Mouse (Mus musculus): ENCODE results near the gene Pcnx4.
"Not testable (repeated sequence)": the region's sequence is repeated elsewhere in the genome, so short reads cannot be mapped to it uniquely, and the experiment has no call there.

Gene Pcnx4

DNA sequence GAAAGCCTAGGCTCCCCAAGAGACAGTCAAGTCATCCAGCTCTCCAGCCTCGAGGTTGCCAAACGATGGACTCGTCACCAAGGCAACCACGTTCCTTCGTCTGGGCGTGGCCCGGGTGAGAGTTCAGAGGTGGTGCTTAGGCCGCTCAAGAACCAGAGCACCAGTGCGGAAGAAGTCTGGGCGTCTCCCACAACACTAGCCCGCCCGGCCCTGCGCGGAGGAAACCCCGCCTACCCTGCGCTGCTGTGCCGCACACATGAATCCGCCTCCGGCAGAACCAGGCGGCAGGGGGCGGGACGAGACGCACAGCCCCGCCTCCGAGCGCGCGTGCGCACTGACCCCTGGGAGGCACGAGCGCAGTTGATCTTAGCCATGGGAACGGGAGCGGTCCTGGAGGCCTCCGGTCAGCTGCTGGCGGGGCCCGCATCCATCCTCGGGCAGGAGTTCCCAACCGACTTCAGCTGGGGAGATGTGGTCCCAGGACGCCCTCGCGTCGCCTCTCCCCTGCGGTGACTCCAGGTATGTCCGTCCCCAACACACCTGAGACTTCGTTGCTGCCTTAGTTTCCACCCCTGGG is at the start of gene Pcnx4:
Gene Pcnx4, plus strand, starts transcription at position 363 of the 577 bp plus-strand sequence.
- peak; percentile 95 for DNase-seq

DNA sequence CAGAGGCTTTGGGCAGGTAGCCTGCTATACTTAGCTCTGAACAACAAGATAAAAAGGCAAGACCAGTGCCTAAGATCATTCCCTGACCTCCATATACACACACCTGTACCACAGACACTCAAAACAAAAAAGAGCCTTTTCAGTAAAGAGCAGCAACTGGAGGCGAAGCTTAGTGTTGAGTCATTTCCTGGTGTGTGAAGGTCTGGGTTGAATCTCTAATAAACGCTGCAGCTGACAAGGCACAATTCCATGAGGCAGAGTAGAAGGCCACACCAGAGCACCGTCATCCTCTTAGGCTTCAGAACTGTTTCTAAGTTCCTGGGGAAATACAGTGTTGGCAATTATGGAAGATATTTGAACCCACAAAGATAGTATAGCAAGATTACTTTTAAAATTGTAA is 48.7 kb upstream of the Pcnx4 start:
- DNase-seq: no peak

DNA sequence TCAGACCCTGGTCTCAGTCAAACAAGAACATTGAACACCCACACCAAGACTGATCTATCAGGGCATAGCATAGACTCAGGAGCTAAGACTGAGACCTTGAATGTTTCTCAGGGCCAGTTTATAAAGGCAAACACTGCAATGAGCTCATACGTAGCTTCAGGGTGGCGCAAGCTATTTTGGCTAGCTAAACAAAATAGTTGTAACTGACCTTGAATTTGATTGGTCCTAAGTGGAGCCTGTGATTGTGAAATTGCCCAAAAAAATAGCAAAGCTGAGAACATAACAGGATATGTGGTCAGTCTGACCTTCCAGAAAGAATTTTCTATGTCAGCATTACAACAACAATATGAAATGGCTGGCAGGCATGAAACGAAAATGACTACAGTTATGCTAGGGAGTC is 46.2 kb upstream of the Pcnx4 start:
- DNase-seq: no peak

DNA sequence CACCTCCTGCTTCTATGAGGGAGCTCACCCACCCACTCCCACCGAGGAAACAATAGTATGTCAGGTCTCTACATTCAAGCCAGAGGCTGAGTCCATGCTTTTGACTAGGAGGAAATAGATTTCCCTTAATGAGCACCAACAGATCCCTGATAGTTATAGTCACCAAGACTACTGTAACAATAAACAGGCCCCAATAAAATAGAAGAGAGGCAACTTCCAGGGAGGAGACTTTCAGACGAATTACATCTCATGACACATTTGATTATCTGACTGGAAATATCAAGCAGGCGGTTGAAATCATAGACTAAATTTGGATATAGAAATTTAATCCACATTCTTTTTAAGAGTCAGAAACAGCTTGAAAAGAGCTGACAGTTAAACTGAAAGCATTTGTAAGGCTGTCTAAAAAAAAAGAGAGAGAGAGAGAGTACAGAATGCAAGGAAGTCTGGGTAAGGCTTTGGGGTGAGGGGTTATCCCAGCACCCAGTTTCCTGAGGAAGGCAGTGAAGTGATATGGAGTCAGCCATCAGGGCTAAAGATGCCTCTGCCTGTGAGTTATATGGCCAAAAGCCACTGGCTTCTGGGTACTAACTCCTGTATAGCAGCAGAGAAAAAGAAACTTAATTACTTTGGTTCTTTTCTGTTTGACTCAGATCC is 45.0 kb upstream of the Pcnx4 start:
- no peak for DNase-seq

DNA sequence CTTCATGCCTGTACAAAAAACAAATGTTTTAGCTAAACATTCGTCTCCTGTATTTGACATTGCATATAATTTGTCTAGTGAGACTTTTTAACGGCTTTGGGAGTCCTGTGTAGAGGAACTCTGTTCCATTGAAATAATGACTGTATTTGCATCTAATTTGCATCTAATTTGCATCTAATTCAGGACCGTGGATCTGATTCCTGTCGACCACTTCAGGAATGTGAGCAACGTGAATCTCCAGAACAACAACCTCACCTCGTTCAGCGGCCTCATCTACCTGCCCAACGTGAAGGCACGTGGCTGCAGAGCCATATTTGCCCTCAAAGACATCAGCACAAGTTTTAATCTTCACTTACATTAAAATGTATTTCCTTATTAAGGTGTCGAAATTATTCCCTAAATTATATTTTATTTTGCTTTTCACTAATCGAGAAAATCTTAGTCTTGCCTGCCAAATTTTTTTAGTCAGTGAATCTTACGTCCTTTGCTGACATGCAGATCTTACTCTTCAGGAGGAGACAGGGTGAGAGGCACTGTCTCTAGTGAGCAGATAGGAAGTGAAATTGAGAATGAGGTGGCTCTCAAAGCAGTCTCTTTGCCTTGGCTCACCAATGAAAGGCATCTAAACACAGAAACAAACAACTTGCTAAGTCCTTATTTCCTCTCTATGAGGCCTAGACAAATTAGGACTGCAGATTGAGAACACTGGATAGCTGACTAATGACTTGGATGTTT is 39.1 kb upstream of the Pcnx4 start:
- DNase-seq: no peak

DNA sequence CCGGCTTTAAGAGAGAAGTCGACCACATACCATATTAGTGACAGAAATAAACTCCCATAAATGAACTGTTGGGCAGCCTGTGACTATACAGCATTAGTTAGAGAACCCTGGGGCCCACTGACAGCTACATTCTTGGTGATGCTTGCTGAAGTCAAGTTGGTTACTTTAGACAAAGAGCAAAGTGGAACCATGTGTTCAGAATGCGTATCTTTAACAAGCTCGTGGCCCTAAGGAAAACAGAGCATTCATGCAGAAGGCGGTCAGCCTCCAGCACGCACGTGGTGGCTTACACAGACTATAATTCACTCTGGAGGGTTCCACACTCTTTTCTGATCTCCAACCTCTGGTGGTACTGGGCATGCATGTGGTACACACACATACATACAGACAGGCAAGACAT is 26.6 kb upstream of the Pcnx4 start:
- DNase-seq: no peak

DNA sequence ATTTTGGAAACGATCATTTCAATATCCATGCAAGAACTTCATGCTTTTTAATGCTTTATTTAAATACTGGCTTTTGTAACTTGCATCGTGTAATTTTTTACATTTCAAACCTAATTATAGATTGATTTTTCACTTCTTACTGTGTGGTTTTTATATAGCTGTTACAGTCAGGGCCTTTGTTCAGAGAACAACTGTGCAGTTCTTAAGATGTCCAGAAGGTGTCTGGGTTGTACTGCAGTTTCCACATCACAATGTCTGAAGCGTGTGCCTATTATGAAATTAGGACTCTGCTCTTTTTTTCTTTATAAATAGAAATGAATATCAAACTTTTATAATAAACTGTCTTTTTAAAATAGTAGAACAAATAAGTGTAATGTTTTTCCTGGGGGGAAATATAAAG is 20.7 kb upstream of the Pcnx4 start:
- no peak for DNase-seq

DNA sequence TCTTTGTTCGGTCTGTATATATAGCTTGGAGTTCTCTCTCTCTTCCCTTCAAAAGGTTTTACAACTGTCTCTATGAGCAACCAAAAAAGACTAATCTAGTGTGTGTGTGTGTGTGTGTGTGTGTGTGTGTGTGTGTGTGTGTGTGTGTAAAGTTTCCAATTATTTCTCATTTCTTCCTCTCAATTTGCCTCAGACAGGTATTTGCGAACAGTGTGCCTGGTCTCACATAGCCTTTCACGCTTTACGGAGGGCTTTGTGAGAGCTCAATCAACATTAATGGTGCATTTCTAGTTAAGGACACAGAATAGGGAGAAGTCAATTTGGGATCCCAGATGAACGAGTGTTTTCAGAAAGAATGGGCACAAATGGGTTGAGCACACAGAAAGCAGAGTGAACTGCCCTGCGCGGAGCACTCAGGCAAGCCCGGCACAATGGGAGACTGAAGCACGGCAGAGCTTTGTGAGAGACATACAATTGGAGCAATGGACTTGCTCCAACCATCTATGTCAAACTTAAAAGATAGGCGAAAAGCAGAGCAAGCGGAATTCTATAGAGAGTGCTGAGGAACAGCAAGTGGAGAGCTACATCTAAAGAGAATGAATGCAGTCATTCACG is 18.0 kb upstream of the Pcnx4 start:
- DNase-seq: no peak

DNA sequence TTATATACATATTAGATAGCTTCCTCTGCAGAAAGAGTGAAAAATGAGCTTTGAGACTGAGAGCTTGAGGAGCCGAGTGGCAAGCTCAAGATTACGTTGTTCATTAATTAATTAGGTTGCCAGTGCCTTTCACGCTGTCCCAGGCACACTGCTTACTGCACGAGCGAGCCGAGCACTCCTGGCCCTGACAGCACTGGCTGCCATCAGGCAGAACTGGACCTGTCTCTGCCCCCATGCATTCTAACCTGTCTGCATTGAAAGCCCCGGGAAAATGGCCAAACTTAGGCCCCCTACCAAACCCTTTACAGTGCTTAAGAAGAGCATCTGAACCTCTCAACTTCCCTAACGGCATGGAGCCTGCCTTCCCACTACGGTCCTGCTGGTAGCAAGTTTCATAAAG is 16.8 kb upstream of the Pcnx4 start:
- no peak for DNase-seq

DNA sequence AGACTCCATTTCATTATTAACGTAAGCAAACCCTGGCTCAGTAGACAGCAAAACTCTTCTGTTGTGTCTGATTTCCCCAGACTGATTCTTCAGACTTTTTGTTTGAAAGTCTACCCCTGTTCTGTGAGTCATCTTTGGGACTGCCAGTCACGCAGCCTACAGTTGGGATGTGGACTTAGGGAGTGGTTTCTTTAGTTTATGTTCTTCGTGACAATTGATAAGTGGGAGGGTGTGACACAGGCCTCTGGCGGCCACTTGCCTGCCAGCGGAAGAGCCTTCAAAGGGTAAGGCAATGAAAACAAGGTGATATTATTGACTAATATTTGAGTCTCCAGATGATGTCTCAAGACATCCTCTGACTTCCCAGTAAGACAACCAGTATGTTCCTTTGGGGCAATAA is 16.3 kb upstream of the Pcnx4 start:
- no peak for DNase-seq

DNA sequence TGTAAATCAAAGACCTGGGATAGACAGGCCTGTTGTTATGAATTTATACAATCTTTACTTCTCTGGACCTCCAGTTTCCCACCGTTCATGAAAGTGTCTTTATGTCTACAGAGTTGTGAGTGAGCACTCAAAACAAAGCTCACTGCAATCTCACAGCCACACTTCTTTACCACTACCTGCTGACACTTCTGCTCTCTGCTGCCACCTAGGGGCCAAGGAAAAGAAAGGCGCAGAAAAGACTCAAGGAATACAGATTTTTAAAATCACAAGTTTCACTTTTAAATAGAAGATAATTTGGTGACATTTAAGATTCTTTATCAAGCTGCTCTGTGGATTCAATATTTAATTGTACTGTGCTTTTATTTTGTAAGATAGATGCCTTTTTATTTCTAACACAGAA is 15.5 kb upstream of the Pcnx4 start:
- peak; percentile 28 for DNase-seq

DNA sequence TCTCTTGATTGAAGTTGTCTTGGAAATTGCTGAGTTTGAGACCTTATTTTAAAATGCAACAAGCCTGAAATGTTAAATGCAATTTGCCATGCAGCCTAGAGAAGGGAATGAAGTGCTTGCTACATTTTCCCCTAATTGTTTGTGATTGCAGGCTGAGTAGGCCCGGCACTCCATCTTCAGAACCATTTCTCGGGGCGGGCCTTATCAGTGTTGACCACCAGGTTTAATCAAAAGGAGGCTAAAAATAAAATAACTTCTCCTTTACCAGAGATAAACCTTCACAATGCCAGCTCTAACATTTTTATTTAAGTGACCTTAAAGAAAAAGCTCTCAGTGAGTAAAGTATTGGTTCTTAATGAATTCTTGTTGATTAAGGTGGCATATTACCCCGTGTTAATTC is 10.6 kb upstream of the Pcnx4 start:
- DNase-seq: no peak

DNA sequence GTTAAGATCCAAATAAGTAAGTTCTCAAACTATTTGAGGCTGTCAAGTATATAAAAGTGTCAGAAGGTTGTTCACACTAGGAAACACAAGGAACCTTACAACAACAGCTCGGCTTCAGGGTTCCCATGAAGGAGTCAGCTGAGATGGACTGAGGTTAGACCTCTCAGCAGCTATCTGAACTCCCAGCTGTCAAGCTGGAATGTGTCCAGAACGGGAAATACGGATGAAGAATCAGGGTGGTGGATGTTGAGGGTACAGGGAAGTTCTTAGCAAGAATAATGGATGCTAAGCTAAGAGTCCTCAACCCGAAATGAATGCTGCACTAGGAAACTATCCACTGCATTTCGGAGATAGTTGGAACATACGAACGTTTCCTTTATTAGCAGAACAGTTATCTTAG is 3.9 kb upstream of the Pcnx4 start:
- no peak for DNase-seq

DNA sequence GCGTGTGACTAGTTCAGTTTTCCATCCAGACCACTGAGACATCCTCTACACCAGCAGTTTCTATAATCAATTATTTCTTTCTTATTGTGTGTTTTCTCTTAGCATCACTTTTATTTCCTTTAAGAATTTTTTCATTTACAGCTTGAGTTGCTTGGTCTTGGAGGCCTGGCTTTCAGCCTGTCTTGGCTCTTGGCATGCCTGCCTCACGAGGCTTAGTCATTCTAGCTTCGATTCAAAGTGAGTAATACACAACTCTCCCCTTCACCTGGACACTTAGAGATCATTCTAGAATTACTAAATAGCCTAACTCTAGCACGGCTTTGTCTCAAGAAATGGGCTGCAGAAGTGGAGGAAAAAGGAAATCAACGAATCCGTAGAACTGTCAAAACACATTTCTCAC is 2.2 kb upstream of the Pcnx4 start:
- no peak for DNase-seq

DNA sequence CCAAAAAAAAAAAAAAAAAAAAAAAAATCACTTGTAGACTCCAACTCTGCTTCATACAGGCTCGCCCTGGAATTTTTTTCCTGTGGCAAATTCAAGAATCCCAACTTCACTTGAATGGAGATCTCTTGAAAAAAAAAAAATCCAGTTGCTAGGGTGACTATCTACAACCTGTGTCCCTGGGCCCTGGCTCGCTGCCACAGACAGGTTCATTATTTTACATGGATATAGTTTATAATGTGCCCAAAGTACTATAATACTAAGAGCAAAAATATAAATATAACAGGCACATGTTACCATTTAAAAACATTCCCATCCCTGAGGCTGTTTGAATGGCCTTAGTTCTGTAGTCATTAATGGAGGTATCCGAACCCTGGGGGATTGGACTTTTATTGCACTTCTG is 584 bp upstream of the Pcnx4 start:
- no peak for DNase-seq

DNA sequence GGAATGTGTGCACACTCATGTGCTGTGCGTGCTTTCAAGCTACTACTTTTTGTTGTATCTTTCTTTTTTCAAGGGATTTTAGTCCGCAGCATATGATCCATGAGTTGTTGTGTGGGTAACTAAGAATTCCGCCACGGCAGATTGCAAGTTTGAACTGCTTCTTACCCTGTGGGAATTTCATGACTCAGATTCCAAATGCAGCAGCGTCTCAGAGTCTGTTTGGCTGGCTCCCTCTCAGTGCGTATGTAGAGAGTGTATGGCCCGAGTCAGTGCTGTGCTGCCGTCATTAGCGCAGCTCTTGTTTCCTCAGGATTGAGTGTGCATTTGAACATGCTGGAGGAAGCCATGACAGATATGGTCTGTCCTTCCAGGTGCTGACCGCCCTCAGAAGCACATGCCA is 2.4 kb downstream of the Pcnx4 start:
- no peak for DNase-seq

DNA sequence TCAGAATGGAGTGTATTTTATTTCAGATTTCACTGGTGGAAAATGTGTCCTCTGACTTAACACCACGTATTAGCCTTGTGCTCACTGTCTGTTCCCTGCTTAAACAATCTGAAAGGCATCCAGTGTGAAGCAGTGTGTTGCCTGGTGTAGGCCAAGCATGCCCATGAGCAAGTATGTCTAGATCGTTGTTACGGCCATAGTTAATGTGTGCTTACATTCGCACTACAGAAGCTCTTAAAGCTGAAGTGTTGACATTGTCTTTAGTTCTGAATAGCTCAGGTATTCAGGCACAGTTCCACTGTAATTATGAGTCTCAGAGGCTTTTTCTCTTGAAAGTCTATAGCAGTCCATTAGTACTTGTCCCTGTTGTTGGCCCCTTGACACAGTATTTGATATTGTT is 18.2 kb downstream of the Pcnx4 start:
- no peak for DNase-seq

DNA sequence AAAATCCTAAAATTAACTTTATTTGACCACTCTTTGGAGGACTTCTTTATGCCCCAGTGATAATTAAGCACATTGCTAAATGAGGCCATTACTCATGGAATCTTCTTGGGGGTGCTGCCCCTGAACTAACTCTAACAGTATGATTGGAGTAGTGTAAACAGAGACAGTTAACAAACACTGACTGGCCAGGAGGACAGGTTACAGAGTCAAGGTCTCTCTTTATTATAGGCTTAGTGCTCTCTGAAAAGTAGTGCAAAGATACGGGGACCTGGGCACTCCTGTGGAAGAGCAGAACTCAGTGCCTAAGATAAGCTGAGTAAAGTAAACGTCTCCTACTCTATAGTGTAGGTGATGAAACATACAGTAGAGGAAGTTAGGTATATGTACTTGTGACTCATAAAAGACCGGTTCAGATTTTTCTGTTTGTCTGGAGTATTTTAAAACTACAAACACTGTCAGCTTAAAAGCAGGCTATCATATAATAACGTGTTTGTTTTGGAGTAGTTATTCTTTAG is 28.2 kb downstream of the Pcnx4 start:
- DNase-seq: no peak

DNA sequence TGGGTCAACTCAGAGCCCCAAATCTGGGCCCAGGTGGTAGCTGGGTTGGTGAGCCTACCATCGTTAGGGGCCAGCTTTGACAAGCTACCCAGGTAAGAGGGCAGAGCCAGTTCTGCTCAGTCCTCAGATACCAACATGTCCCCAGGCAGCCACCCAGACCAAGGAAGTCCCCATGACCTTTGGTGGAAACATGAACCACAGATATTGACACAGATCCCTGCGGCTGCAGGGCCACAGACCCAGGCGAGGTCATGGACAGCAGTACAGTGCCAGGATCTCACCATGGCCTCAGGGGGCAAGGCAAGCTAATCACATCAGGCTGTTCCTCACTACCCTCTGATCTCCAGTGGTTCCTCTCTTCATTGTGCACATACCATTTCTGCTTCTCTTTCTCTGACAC is 45.8 kb downstream of the Pcnx4 start:
- no peak for DNase-seq

DNA sequence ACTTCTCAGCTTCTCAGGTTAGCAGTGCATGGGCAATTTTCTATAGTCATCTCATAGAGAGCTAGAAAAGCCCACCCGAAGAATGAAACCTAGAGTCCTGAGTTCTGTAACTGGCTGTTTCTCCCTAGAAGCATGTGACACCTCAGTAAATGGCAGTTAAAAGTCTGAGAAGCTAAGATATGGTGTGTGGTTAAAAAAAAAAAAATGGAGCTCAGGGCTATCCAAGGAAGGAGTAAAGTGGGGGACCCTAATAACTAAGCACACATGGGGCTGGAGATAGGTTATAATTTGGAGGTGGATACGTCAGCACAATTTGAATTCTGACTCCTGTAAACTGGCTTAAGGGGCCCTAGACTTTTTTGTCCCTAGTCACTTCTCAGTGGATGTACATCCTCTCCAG is 46.9 kb downstream of the Pcnx4 start:
- DNase-seq: no peak

DNA sequence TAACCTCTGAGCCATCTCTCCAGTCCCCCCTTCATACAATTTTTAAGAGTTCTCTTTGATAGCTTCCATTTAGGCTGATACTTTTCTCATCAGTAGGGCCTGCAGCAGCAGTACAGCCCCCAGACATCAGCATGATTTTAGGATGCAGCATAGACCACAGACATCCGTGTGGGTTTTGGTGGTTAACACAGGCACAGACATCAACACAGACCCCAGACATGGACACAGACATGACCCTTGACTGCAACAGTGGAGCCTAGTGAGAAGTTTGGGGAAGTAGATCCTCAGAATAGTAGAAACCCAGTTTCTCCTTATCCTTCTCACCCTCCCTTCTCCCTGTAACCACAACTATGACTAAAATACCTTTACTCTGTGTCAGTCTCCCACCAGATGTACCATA is 49.2 kb downstream of the Pcnx4 start:
- DNase-seq: no peak

DNA sequence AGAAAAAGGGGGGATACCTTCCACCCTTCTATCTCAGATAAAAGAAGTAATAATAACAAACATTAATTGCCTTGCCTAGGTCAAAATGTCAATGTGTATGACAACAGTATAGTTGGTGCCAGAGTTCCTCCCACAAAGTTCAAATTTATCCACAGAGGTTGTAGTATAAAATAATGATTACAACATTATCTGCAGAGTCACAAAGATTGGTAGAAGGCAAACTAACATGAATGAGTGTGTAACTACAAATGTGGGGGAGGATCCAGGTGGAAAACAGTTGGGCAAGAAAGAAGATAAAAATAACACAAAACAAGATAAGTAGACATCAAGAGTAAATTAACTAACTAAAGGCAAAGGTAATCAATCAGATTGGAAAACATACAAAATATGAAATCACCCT is 56.8 kb downstream of the Pcnx4 start:
- no peak for DNase-seq

DNA sequence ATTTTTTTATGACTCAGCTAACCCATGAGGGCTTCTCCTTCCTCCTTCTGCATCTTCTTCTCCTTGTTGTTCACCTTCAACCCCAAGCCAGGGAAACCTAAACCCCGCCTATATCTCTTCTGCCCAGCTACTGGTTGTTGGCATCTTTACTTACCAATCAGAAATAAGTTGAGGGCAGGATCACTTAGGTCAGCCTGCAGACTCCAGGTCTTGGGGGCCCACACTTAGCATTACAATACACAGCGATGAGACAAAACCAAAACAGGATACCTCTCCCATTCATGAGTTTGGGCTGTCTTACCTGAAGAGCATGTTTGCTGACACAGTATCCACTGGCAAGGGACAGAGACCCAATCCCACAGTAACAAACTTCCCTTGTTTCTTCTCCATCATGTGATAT is 57.8 kb downstream of the Pcnx4 start:
- DNase-seq: no peak

DNA sequence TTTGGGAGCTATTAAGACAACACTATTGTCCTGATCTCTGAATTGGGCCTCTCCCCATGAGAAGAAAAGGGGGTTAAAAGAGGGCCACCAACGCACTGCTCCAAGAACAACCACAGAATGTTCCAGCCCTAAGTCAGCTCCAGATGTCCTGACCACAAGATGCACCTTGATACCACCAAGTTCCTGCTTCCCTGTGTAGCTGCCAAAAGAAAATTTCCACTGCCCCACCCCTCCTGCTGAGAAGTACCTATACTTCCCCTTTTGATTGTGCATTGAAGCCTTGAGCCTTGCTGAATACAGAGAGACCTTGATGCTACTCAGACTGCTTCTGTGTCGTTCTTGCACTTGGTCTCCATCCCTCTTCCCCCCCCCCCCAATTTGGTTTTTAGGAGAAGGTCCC is 62.5 kb downstream of the Pcnx4 start:
- DNase-seq: not testable (repeated sequence)

Data from cerebellum, adult 9-11 months (tissue).